Mouse (Mus musculus) CH12.LX (cell line): ENCODE data around the gene Tmem181a. TPM values are rescaled to one million over a fixed set of nuclear protein-coding genes. Genes with fewer than 3 reads are reported as not detected.
"Not testable (repeated sequence)": the region's sequence is repeated elsewhere in the genome, so short reads cannot be mapped to it uniquely, and the experiment has no call there.

Experiments used
- DNase-seq: peaks from one replicate; pipeline ENCODE4 v3.0.0-alpha.2; 2013; ENCODE audit errors: extremely low read depth
- H3K27ac ChIP-seq: 2 replicates; pipeline ENCODE4 v1.5.1; 2012; ENCODE audit warnings: low read depth, mild to moderate bottlenecking, control low read depth, moderate library complexity; ENCODE audit not compliant: insufficient read depth
- H3K27me3 ChIP-seq: replicated peaks from 2 replicates; pipeline ENCODE3; 2012; ENCODE audit warnings: inconsistent platforms
- H3K36me3 ChIP-seq, 2 experiments: replicated peaks in 1 of 2; 2 replicates each; pipeline versions ENCODE3 to v1.6.1; 2012; ENCODE audit warnings: inconsistent platforms in 1 of 2, low read length in 1 of 2, mild to moderate bottlenecking in 1 of 2, mixed read lengths in 1 of 2, moderate library complexity in 1 of 2; ENCODE audit not compliant: control insufficient read depth in 1 of 2, insufficient read depth in 1 of 2
- H3K4me1 ChIP-seq, 2 experiments: 2 replicates each; pipeline ENCODE4 v1.6.1; 2012; ENCODE audit warnings: inconsistent platforms in 1 of 2, moderate library complexity in 1 of 2; ENCODE audit not compliant: insufficient read depth in 2 of 2, control insufficient read depth in 1 of 2
- H3K4me2 ChIP-seq: 2 replicates; pipeline ENCODE4 v1.6.1; 2012; ENCODE audit warnings: low read depth, mild to moderate bottlenecking, control low read depth; ENCODE audit not compliant: poor library complexity, insufficient read depth, severe bottlenecking
- H3K4me3 ChIP-seq, 3 experiments: fragments of 150-350 bp in 1 of 3; sonication (generic) in 1 of 3; replicated peaks in 1 of 3; 2 replicates each; pipeline versions ENCODE3 to v1.5.1; 2011 to 2012; ENCODE audit warnings: low read depth in 2 of 3, low read length in 2 of 3, mild to moderate bottlenecking in 2 of 3, moderate library complexity in 2 of 3, control low read depth in 1 of 3, improper control_type of control experiment in 1 of 3, inconsistent platforms in 1 of 3, mixed read lengths in 1 of 3; ENCODE audit not compliant: poor library complexity in 1 of 3
- H3K79me2 ChIP-seq: replicated peaks from 2 replicates; pipeline ENCODE4 v1.6.1; 2012; ENCODE audit warnings: mild to moderate bottlenecking, moderate library complexity; ENCODE audit not compliant: control insufficient read depth, poor library complexity, insufficient read depth, severe bottlenecking; ENCODE audit errors: extremely low read depth
- H3K9ac ChIP-seq: 2 replicates; pipeline ENCODE4 v1.6.1; 2012; ENCODE audit warnings: low read depth, mild to moderate bottlenecking, control low read depth, moderate library complexity; ENCODE audit not compliant: insufficient read depth
- H3K9me3 ChIP-seq: replicated peaks from 2 replicates; pipeline ENCODE3; 2012; ENCODE audit warnings: low read length, inconsistent platforms, mixed read lengths
- dilution Hi-C: fragments of 300-500 bp; cut with MboI; formaldehyde crosslinking; loops from 2 replicates; pipeline ENCODE4 v1.14.3; 2020; ENCODE audit warnings: low sequenced_read_pairs; ENCODE audit not compliant: extremely low pct_unique_long_range_greater_than_20kb, extremely low pct_ligation_motif_present
- in situ Hi-C: fragments of 300-500 bp; cut with MboI; formaldehyde crosslinking; loops from 3 replicates; pipeline ENCODE4 v1.14.3; 2019; ENCODE audit warnings: low sequenced_read_pairs, low pct_ligation_motif_present, low pct_unique_long_range_greater_than_20kb, mixed read lengths
- polyA plus RNA-seq: library from polyadenylated mRNA; unstranded; fragments of >175 nt; gene quantifications from 2 replicates; pipeline ENCODE4 v1.2.1, GENCODE M21; 2012; ENCODE audit warnings: low read depth; ENCODE audit not compliant: insufficient read length
- total RNA-seq, 2 experiments: library from RNA; depleted of rRNA; stranded (reverse); fragments of 300-350 nt in 1 of 2; fragments of >200 nt in 1 of 2; gene quantifications; 2 replicates each; pipeline ENCODE4 v1.2.3; 2012 to 2014

Tmem181a gene
- total and polyA plus RNA-seq, 3 experiments = 2.6 to 7.3 (median 5.0) TPM

- H3K4me1 ChIP-seq, dilution Hi-C loops: not testable (repeated sequence)
These were observed 23.1 kb downstream of the Tmem181a start for GRCm38 (mm10) chr17:6279772-6280171.

GRCm38 (mm10) chr17:6280513-6280912, 23.9 kb downstream of the Tmem181a start:
- H3K9me3 ChIP-seq, H3K36me3 ChIP-seq: not testable (repeated sequence)

More at GRCm38 (mm10) chr17:6279772-6280171, 23.1 kb downstream of the Tmem181a start:
- DNase-seq, H3K4me3 ChIP-seq, H3K36me3 ChIP-seq, H3K4me2 ChIP-seq, H3K9ac ChIP-seq, H3K27me3 ChIP-seq, H3K79me2 ChIP-seq, in situ Hi-C loops, H3K27ac ChIP-seq, H3K9me3 ChIP-seq: not testable (repeated sequence)

GRCm38 (mm10) chr17:6283137-6283536, 26.5 kb downstream of the Tmem181a start:
- H3K4me3 ChIP-seq, H3K4me1 ChIP-seq, dilution Hi-C loops, H3K9ac ChIP-seq, H3K36me3 ChIP-seq, H3K4me2 ChIP-seq, H3K27me3 ChIP-seq, H3K27ac ChIP-seq, H3K9me3 ChIP-seq, DNase-seq, in situ Hi-C loops, H3K79me2 ChIP-seq: not testable (repeated sequence)

More at GRCm38 (mm10) chr17:6280513-6280912, 23.9 kb downstream of the Tmem181a start:
- H3K79me2 ChIP-seq, H3K4me2 ChIP-seq, H3K4me1 ChIP-seq, H3K4me3 ChIP-seq, H3K9ac ChIP-seq, DNase-seq, H3K27me3 ChIP-seq, in situ Hi-C loops, H3K27ac ChIP-seq, dilution Hi-C loops: not testable (repeated sequence)

GRCm38 (mm10) chr17:6286169-6286568, 29.5 kb downstream of the Tmem181a start:
- H3K27me3 ChIP-seq, H3K4me2 ChIP-seq, H3K79me2 ChIP-seq, H3K4me3 ChIP-seq, DNase-seq, dilution Hi-C loops, H3K4me1 ChIP-seq, H3K36me3 ChIP-seq, H3K9me3 ChIP-seq, H3K9ac ChIP-seq, H3K27ac ChIP-seq, in situ Hi-C loops: not testable (repeated sequence)

GRCm38 (mm10) chr17:6289045-6289444, 32.4 kb downstream of the Tmem181a start:
- H3K27me3 ChIP-seq, H3K79me2 ChIP-seq, dilution Hi-C loops, H3K9ac ChIP-seq, H3K4me1 ChIP-seq, H3K36me3 ChIP-seq, H3K27ac ChIP-seq, H3K4me3 ChIP-seq, DNase-seq, H3K4me2 ChIP-seq, in situ Hi-C loops, H3K9me3 ChIP-seq: not testable (repeated sequence)

GRCm38 (mm10) chr17:6293882-6294281, 37.2 kb downstream of the Tmem181a start:
- H3K36me3 ChIP-seq, H3K9me3 ChIP-seq, in situ Hi-C loops, H3K4me2 ChIP-seq, H3K4me3 ChIP-seq, H3K27me3 ChIP-seq, H3K4me1 ChIP-seq, H3K27ac ChIP-seq, dilution Hi-C loops, H3K79me2 ChIP-seq, DNase-seq, H3K9ac ChIP-seq: not testable (repeated sequence)
